Mouse (Mus musculus) small intestine, adult 2 months (tissue): ENCODE data around the gene Noxo1.
"Not testable (repeated sequence)": the region's sequence is repeated elsewhere in the genome, so short reads cannot be mapped to it uniquely, and the experiment has no call there.

Experiments
- CTCF ChIP-seq: fragments of 200-500 bp; IDR thresholded peaks from 2 replicates; pipeline ENCODE4 v1.5.1; 2012; ENCODE audit warnings: low read depth, mild to moderate bottlenecking, control low read depth, inconsistent platforms, low read length, moderate library complexity, mixed read lengths; ENCODE audit not compliant: insufficient replicate concordance, insufficient read length; ENCODE audit errors: extremely low read depth
- POLR2A ChIP-seq: fragments of 200-500 bp; IDR thresholded peaks from 2 replicates; pipeline ENCODE4 v1.6.1; 2012; ENCODE audit warnings: low read depth, mild to moderate bottlenecking, control low read depth, inconsistent platforms, low read length, moderate library complexity

- not testable (repeated sequence) for TF ChIP-seq POLR2A, CTCF
These were observed 22.9 kb downstream of the Noxo1 start for GRCm38 (mm10) chr17:24718938-24719337.
